Mouse (Mus musculus) liver, embryonic 16.5 days (tissue): ENCODE results near the gene Col4a1. TPM values are rescaled to one million over a fixed set of nuclear protein-coding genes. Genes with fewer than 3 reads are reported as not detected.

Experiments
- ATAC-seq: fragments of 200-750 bp; cut with Nextera tagmentation; 2 replicates; pipeline ENCODE4 v1.8.0; 2017; ENCODE audit warnings: low read depth, mild to moderate bottlenecking, moderate number of reproducible peaks, moderate library complexity
- H3K27ac ChIP-seq: fragments of 300-500 bp; sonication (generic); 2 replicates; pipeline ENCODE4 v1.5.1; 2014; ENCODE audit warnings: mild to moderate bottlenecking, low read length
- H3K27me3 ChIP-seq: fragments of 300-500 bp; sonication (generic); 2 replicates; pipeline ENCODE4 v1.6.1; 2014; ENCODE audit warnings: low read depth, low read length, mixed read lengths; ENCODE audit not compliant: control insufficient read depth, insufficient read depth
- H3K36me3 ChIP-seq: fragments of 300-500 bp; sonication (generic); 2 replicates; pipeline ENCODE4 v1.6.1; 2014; ENCODE audit warnings: mild to moderate bottlenecking; ENCODE audit not compliant: control insufficient read depth, insufficient read depth
- H3K4me1 ChIP-seq: fragments of 300-500 bp; sonication (generic); 2 replicates; pipeline ENCODE4 v1.6.1; 2014; ENCODE audit warnings: low read depth, low read length, mixed read lengths; ENCODE audit not compliant: control insufficient read depth
- H3K4me2 ChIP-seq: fragments of 300-500 bp; sonication (generic); 2 replicates; pipeline ENCODE4 v1.6.1; 2014; ENCODE audit warnings: low read depth, low read length, mixed read lengths
- H3K4me3 ChIP-seq: fragments of 300-500 bp; sonication (generic); 2 replicates; pipeline ENCODE4 v1.5.1; 2014; ENCODE audit warnings: low read depth, mild to moderate bottlenecking, low read length
- H3K9ac ChIP-seq: fragments of 300-500 bp; sonication (generic); 2 replicates; pipeline ENCODE4 v1.6.1; 2014; ENCODE audit warnings: low read depth, low read length
- H3K9me3 ChIP-seq: fragments of 300-500 bp; sonication (generic); replicated peaks from 2 replicates; pipeline ENCODE4 v1.6.1; 2016; ENCODE audit warnings: low read length; ENCODE audit not compliant: control insufficient read depth
- WGBS: fragments of 180-500 bp; shearing (Covaris S2); extraction: QIAGEN DNeasy Blood & Tissue Kit; methylation state at CpG from one replicate; pipeline ENCODE4 v1.1.7; 2014; ENCODE audit not compliant: insufficient replicate concordance; 5-methylcytosine and 5-hydroxymethylcytosine counted together
- polyA plus RNA-seq: library from polyadenylated mRNA; unstranded; fragments of >200 nt; fragmentation: Nextera tagmentation; extraction: Ambion mirVana; gene quantifications from 2 replicates; pipeline ENCODE4 v1.2.1, GENCODE M21; 2015

Col4a1 gene
- polyA plus RNA-seq, 1 experiment from 2014 or later, result 25.7 TPM

DNA sequence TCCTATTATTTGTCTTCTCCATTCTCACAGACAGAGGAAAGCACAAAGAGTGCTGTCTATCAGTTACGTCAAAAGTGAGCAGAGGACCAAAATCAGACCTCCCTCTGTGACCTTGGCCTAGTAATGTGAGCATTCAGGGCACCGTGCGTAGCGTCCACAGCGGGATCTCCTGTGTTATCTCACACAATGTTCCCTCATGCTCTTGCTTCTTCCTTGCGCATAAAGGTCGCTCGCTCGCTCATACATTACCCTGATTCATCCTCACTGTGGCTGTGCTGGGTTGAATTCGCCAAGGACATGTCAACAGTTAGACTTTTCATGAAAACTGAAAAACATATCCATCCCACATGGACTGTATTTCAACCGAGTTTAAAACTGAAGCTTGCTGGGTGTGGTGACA lies 115.4 kb downstream of the Col4a1 start:
- Histone ChIP-seq H3K27me3 (no peaks in the 10 kb centered on the region), H3K4me2 (no peak overlapping the region), H3K9me3 (no peaks in the 10 kb centered on the region), H3K36me3 (no peaks in the 10 kb centered on the region), H3K4me1 (no peaks in the 10 kb centered on the region), H3K4me3 (no peak overlapping the region), H3K9ac (no peak overlapping the region), H3K27ac (no peak overlapping the region)
- 70% methylated on average over 11 of the region's 11 CpGs for WGBS
- no peak for ATAC-seq

DNA sequence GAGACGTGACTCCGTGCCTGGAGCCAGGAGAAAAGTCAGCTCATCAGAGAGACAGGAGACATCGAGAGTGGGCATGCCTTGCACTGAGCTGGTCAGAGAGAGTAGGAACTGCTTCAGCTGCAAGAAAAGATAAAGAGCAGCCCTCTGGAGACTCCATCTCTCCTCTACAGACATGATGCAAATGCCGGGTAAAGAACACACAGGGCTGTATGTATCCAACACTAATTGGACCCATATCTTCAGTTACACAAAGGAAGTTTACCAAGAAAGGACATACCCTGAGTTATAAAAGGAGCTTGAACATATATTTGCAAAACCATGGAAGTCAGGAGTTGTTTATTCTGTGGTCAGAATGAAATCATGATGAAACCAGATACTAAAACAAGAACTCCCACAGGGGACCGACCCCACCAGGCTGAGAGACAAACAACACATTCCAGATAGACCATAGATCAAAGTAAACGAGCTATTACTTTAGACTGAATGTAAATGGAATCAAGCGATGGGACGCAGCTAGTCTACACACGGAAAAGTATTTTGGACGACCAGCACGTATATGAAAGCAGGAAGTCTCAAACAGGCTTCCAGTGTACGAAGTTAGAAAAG lies 119.8 kb downstream of the Col4a1 start:
- Histone ChIP-seq H3K4me1 (no peaks in the 10 kb centered on the region; the same call in 1 of the 2 replicates), H3K4me2 (no peak overlapping the region), H3K9ac (no peak overlapping the region), H3K4me3 (no peak overlapping the region), H3K27ac (no peak overlapping the region), H3K9me3 (no peaks in the 10 kb centered on the region), H3K36me3 (no peaks in the 10 kb centered on the region), H3K27me3 (peaks cover 11% of the 10 kb centered on the region)
- no peak for ATAC-seq
- 42% methylated on average over 12 of the region's 12 CpGs for WGBS

DNA sequence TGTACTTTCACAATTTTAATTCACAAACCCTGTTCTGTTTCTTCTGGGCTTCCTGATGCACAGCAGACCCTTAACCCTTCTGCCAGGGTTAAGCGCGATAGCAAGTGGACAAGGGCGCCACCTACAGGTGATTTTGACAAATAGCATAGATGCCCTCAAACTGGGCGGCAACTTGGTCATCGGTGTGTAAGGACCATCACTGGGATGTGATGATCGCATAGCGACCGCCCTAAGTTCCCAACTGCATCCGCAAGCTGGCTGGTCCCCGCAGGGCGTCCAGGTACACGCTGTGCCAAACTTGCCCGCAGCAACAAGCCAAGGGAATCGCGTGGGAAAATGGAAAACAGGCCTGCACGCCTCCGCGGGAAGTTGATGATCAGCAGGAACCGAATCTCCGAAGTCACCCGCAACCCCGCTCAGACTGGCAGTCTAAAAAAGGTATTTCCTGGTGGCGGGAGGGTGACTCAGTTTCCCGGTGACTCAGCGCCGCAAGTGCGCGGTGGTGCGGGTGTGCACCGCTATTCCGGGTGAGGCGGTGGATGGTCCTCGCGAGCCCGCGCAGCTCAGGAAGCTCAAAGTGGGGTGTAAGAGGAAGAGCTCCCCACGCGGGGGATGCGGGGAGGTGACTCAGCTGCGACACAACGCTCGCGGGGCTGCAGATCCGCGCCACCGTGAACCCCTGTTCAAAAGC lies 124.9 kb downstream of the Col4a1 start:
- ATAC-seq, result no peak
- 3% methylated on average over 46 of the region's 46 CpGs for WGBS
- Histone ChIP-seq H3K27me3 (peaks cover 14% of the 10 kb centered on the region), H3K9me3 (no peaks in the 10 kb centered on the region), H3K4me2 (peak overlapping the region; percentile 37), H3K36me3 (no peaks in the 10 kb centered on the region), H3K27ac (no peak overlapping the region), H3K4me1 (no peaks in the 10 kb centered on the region; the same call in 1 of the 2 replicates), H3K9ac (no peak overlapping the region), H3K4me3 (no peak overlapping the region; the same call in 1 of the 2 replicates)

DNA sequence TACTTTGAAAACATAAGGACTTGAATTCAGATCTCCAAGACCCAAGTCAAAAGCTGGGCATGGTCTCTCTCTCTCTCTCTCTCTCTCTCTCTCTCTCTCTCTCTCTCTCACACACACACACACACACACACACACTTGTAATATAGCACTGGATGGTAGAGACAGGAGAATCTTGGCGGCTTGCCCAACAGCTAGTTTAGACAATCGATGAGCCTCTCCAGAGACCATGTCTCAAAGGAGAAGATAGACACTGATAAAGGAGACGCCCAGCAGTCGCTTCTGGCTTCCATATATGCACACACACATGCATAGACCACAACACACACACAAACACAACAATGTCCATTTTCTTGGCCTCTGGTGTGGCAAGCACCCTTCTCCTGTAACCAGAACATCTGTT lies 126.2 kb downstream of the Col4a1 start:
- Histone ChIP-seq H3K4me1 (no peaks in the 10 kb centered on the region; the same call in 1 of the 2 replicates), H3K4me3 (no peak overlapping the region), H3K36me3 (no peaks in the 10 kb centered on the region), H3K27me3 (peaks cover 14% of the 10 kb centered on the region), H3K9ac (no peak overlapping the region), H3K9me3 (no peaks in the 10 kb centered on the region), H3K27ac (no peak overlapping the region), H3K4me2 (no peak overlapping the region)
- 41% methylated on average over 4 of the region's 4 CpGs for WGBS
- ATAC-seq, result no peak

DNA sequence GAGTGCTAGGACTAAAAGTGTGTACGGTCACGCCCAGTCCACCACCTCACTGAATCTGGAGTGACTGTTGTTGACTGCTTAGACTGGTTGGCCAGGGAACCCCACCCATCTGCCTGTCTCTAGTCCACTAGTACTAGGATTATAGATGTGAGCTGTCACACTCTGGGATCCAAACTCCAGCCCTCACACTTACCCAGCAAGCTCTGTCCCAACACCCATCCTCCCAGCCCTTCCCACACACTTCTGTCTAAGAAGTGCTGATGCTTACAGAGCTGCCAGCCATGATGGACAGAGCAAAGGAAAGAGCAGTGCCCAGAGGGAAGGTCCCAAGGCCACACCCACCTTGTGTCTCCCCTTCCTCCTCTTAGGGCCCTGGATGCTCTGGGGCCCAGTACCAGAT lies 127.0 kb downstream of the Col4a1 start:
- Histone ChIP-seq H3K27me3 (peaks cover 14% of the 10 kb centered on the region), H3K4me3 (no peak overlapping the region), H3K4me1 (no peaks in the 10 kb centered on the region; the same call in 1 of the 2 replicates), H3K27ac (no peak overlapping the region), H3K9me3 (no peaks in the 10 kb centered on the region), H3K36me3 (no peaks in the 10 kb centered on the region), H3K4me2 (no peak overlapping the region), H3K9ac (no peak overlapping the region)
- no peak for ATAC-seq
- 79% methylated on average over 2 of the region's 2 CpGs for WGBS

DNA sequence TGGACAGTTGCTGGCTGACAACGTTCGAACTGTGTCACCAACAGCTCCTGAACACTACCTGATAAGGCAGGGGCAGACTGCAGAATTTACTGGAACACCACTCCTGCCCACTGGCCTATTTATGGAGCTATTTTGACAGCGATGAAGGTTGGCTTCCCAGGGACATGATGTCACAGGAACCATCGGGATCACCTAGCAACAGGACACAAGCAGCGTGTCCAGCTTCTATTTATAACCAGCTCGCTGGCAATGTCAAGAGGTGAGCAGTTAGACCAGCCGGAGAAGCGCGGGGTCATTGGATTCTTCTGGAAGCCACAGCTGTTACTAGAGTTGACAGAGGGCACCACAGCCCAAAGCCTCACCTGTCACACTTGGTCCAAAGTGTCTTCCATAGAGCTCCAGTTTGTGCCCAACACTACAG lies 129.0 kb downstream of the Col4a1 start:
- Histone ChIP-seq H3K4me1 (no peaks in the 10 kb centered on the region; the same call in 1 of the 2 replicates), H3K4me3 (no peak overlapping the region), H3K27me3 (peaks cover 11% of the 10 kb centered on the region), H3K9me3 (no peaks in the 10 kb centered on the region), H3K4me2 (no peak overlapping the region), H3K36me3 (no peaks in the 10 kb centered on the region), H3K27ac (no peak overlapping the region), H3K9ac (no peak overlapping the region)
- WGBS, result 42% methylated on average over 9 of the region's 9 CpGs
- peak; percentile 52 for ATAC-seq

DNA sequence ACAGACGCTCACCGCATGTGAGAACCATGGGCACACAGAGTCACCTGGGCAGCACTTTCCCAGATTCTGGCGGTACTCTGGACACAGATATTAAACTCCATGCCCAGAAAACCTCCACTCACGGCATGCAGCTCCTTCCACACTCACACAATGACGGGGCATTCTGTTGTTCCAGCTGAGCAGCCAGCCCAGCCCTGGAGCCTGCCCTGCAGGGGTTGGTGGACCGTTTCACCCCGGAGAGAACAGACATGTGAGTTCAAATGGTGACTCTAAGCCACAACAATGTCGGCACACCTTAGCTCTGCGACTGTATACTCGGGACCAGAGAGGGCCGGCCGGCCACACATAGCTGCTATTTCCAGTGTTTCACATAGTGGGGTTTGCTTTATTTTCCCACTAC lies 130.0 kb downstream of the Col4a1 start:
- Histone ChIP-seq H3K9ac (no peak overlapping the region), H3K4me2 (no peak overlapping the region), H3K9me3 (no peaks in the 10 kb centered on the region), H3K27me3 (peaks cover under 1% of the 10 kb centered on the region), H3K27ac (no peak overlapping the region), H3K4me3 (no peak overlapping the region), H3K4me1 (no peaks in the 10 kb centered on the region; the same call in 1 of the 2 replicates), H3K36me3 (no peaks in the 10 kb centered on the region)
- no peak for ATAC-seq
- WGBS, result 63% methylated on average over 12 of the region's 12 CpGs

DNA sequence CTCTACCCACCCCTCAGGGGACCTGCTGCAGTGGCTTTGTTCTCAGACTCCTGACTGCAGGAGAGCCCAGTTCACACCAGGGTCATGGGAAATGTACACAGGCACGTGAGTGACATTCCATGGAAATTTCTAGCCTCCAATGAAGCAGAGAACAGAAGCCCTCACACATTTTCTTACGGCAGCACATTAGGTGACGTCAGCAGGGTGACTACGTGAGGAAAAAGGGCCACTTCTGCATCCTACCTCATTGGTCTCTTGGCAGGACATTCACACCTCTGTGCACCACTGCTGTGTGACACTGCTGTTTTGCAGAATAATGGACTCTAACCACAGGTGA lies 130.5 kb downstream of the Col4a1 start:
- no peak overlapping the region for H3K9ac ChIP-seq
- H3K4me2 ChIP-seq, result no peak overlapping the region
- 61% methylated on average over 4 of the region's 4 CpGs for WGBS
- H3K36me3 ChIP-seq, result no peaks in the 10 kb centered on the region
- no peaks in the 10 kb centered on the region for H3K4me1 ChIP-seq
- H3K9me3 ChIP-seq, result no peaks in the 10 kb centered on the region
- H3K27me3 ChIP-seq, result no peaks in the 10 kb centered on the region
- H3K4me3 ChIP-seq, result no peak overlapping the region
- no peak for ATAC-seq
- H3K27ac ChIP-seq, result no peak overlapping the region

DNA sequence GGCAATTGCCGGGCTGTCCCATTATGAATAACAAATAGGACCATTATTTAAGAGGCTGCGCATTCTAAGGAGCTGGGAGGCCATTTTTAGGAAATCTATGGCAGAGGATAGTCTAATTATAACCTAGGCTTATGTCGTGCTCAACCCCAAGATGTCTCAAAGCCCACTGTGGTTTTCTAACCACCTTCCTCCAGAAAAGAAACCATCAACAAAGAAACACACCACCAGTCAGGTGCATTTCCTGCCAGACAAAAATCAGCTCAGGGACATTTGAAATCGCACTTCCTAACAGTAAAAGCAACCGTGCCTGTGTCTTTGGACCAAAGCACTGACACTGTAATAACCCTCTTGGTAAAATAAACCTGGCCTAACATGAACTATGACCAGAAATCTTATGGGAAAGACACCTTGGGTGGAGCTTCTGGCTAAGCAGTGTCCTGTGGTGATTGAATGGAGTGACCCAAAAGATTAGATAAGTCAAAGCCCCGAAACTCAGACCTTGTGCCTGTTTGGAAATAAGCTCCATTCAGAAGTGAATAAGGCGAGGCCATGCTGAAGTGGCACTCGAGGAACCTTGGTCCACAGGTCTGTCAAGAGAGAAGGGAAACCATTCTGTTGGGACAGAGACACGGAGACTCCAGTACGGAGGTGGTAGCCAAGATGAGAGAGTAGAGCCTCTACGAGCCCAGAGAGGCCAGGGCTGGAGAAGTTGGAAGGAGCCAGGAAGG lies 131.0 kb downstream of the Col4a1 start:
- Histone ChIP-seq H3K9me3 (no peaks in the 10 kb centered on the region), H3K9ac (no peak overlapping the region), H3K4me1 (no peaks in the 10 kb centered on the region), H3K27ac (no peak overlapping the region), H3K36me3 (no peaks in the 10 kb centered on the region), H3K27me3 (no peaks in the 10 kb centered on the region), H3K4me3 (no peak overlapping the region), H3K4me2 (no peak overlapping the region)
- no peak for ATAC-seq
- WGBS, result 46% methylated on average over 11 of the region's 11 CpGs
